Mouse (Mus musculus): ENCODE data around the gene Syne4.

GRCm38 (mm10) chr7:30269641-30270040, 45.0 kb upstream of the Syne4 start:
- TF ChIP-seq TAL1 (IDR thresholded peaks at IDR 0.05; ENCODE audit: low read length) = no peak
- no peak for TF ChIP-seq GATA1 (IDR thresholded peaks at IDR 0.05; ENCODE audit: low read length)
